Mouse (Mus musculus) brain, embryonic 14.5 days (tissue): ENCODE measurements around the gene Mycbpap.

Experiments used
- CTCF ChIP-seq: fragments of 200-500 bp; IDR thresholded peaks from 2 replicates; pipeline ENCODE4 v1.5.1; 2012; ENCODE audit warnings: inconsistent platforms, mild to moderate bottlenecking, moderate library complexity, borderline replicate concordance; ENCODE audit not compliant: insufficient read depth, insufficient read length; ENCODE audit errors: extremely low read depth
- POLR2A ChIP-seq: fragments of 200-500 bp; IDR thresholded peaks from 2 replicates; pipeline ENCODE4 v1.6.1; 2012; ENCODE audit warnings: mild to moderate bottlenecking, inconsistent platforms, borderline replicate concordance; ENCODE audit not compliant: poor library complexity, insufficient read depth, insufficient read length, severe bottlenecking; ENCODE audit errors: extremely low read depth

DNA sequence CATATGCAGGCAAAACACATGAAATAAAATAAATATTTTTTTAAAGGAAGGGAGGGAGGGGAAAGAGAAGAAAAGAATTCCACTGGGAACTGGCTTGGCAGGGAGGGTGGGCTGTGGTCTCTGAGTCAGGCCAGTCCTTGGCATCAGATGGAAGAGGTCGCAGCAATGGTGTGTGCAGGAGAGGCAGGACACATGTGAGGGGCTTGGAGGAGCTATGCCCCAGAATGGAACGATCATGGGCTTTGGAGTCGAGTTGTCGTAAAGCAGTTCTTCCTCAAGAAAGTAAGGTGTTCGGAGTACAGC is 28.9 kb upstream of the Mycbpap start:
- TF ChIP-seq POLR2A: no peak
- TF ChIP-seq CTCF: no peak
